Mouse (Mus musculus) liver, embryonic 12.5 days (tissue): ENCODE results near the gene Tbc1d16. TPM values are rescaled to one million over a fixed set of nuclear protein-coding genes. Genes with fewer than 3 reads are reported as not detected.
"Not testable (repeated sequence)": the region's sequence is repeated elsewhere in the genome, so short reads cannot be mapped to it uniquely, and the experiment has no call there.

Experiments
- ATAC-seq: fragments of 200-750 bp; cut with Nextera tagmentation; 2 replicates; pipeline ENCODE4 v1.8.0; 2017; ENCODE audit warnings: moderate number of reproducible peaks, mild to moderate bottlenecking, moderate library complexity
- H3K27ac ChIP-seq: fragments of 300-500 bp; sonication (generic); 2 replicates; pipeline ENCODE4 v1.5.1; 2016; ENCODE audit warnings: mild to moderate bottlenecking
- H3K27me3 ChIP-seq: fragments of 300-500 bp; sonication (generic); replicated peaks from 2 replicates; pipeline ENCODE4 v1.6.1; 2016; ENCODE audit warnings: mild to moderate bottlenecking, moderate library complexity
- H3K36me3 ChIP-seq: fragments of 300-500 bp; sonication (generic); 2 replicates; pipeline ENCODE4 v1.6.1; 2016; ENCODE audit warnings: mild to moderate bottlenecking, moderate library complexity
- H3K4me1 ChIP-seq: fragments of 300-500 bp; sonication (generic); 2 replicates; pipeline ENCODE4 v1.6.1; 2016
- H3K4me2 ChIP-seq: fragments of 300-500 bp; sonication (generic); 2 replicates; pipeline ENCODE4 v1.6.1; 2016; ENCODE audit warnings: mild to moderate bottlenecking, moderate library complexity
- H3K4me3 ChIP-seq: fragments of 300-500 bp; sonication (generic); 2 replicates; pipeline ENCODE4 v1.5.1; 2016; ENCODE audit warnings: mild to moderate bottlenecking, moderate library complexity
- H3K9ac ChIP-seq: fragments of 300-500 bp; sonication (generic); 2 replicates; pipeline ENCODE4 v1.6.1; 2016; ENCODE audit warnings: mild to moderate bottlenecking, moderate library complexity
- H3K9me3 ChIP-seq: fragments of 300-500 bp; sonication (generic); replicated peaks from 2 replicates; pipeline ENCODE4 v1.6.1; 2016; ENCODE audit warnings: mild to moderate bottlenecking, moderate library complexity
- WGBS: fragments of 180-500 bp; shearing (Covaris S2); methylation state at CpG from one replicate; pipeline ENCODE4 v1.1.7; 2016; ENCODE audit not compliant: insufficient replicate concordance; 5-methylcytosine and 5-hydroxymethylcytosine counted together
- polyA plus RNA-seq: library from polyadenylated mRNA; unstranded; fragments of >200 nt; fragmentation: Nextera tagmentation; extraction: Ambion mirVana; gene quantifications from 2 replicates; pipeline ENCODE4 v1.2.1, GENCODE M21; 2016

Tbc1d16 gene
- polyA plus RNA-seq, result 1.8 and 2.0 TPM in 2 replicates

DNA sequence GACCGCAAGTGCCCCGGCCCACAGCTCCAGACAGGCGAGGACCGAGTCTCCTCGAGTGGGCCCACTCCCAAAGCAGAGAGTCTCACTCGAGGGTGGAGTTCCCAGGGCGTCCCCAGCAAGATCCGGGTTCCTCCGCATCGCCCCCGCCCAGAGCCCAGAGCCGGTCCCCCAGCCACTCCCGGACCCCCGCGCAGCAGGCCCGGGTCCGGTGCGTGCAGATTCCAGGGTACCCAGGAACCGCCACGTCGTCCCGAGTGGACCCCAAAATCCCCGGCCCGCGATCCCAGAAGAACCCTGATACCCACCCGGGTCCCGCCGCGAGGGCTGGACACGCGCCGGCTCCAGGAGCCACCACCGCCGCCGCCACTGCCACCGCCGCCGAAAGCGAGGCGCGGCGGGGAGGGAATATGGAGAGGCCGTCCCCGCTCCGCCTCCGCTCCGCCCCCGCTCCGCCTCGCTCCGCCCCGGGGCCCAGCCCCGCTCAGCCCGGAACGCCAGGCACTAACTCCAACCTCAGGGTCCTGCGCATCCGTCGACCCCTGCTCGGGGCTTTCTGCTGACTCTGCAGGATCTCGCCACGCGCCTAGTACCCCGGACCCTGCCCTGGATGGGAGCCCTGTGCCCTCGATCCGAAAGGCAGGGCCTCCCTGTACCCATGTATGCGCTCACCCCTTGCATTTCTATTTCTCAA lies at the start of gene Tbc1d16, which contains the start of gene Ccdc40:
TSS of gene Tbc1d16 (minus strand) at position 409 of the 691 bp plus-strand sequence.
TSS of gene Ccdc40 (plus strand) at position 482 of the 691 bp plus-strand sequence.
- Histone ChIP-seq H3K27me3 (peaks cover 73% of the 10 kb centered on the region), H3K9me3 (no peaks in the 10 kb centered on the region), H3K4me1 (peaks cover 23% of the 10 kb centered on the region), H3K4me2 (peak within 1 kb of the TSS; percentile 81), H3K4me3 (peak within 1 kb of the TSS; percentile 57), H3K36me3 (no peaks in the 10 kb centered on the region), H3K9ac (peak within 1 kb of the TSS; percentile 66), H3K27ac (no peak within 1 kb of the TSS)
- WGBS, result under 1% methylated on average over 64 of the region's 66 CpGs
- peak; percentile 78 for ATAC-seq

GRCm38 (mm10) chr11:119273186-119273930 lies 45.1 kb upstream of the Tbc1d16 start:
- Histone ChIP-seq H3K36me3 (peaks cover 56% of the 10 kb centered on the region), H3K9me3 (no peaks in the 10 kb centered on the region), H3K4me3 (no peak overlapping the region), H3K4me1 (peaks cover 24% of the 10 kb centered on the region), H3K27me3 (no peaks in the 10 kb centered on the region), H3K9ac (no peak overlapping the region), H3K27ac (peak overlapping the region; percentile 22; the same call in 1 of the 2 replicates), H3K4me2 (no peak overlapping the region)
- ATAC-seq, result peak; percentile 31; the same call in 1 of the 2 replicates
- WGBS, result 79% methylated on average over 8 of the region's 8 CpGs

DNA sequence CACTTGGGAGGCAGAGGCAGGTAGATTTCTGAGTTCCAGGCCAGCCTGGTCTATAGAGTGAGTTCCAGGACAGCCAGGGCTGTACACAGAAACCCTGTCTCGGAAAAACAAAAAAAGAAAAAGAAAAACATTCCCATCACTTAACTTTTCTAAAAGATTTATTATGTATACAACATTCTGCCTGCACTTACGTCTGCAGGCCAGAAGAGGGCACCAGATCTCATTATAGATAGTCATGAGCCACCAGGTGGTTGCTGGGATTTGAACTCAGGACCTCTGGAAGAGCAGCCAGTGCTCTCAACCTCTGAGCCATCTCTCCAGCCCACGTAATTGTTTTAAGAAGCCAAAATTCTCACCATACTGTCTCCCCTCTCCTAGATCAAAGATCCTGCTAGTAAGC lies 44.2 kb upstream of the Tbc1d16 start:
- H3K9me3 ChIP-seq, H3K4me3 ChIP-seq, H3K9ac ChIP-seq, H3K4me2 ChIP-seq, H3K27ac ChIP-seq, ATAC-seq, H3K27me3 ChIP-seq: not testable (repeated sequence)
- H3K36me3 ChIP-seq, result peaks cover 56% of the 10 kb centered on the region
- peaks cover 30% of the 10 kb centered on the region for H3K4me1 ChIP-seq
- 54% methylated on average over 3 of the region's 3 CpGs for WGBS

DNA sequence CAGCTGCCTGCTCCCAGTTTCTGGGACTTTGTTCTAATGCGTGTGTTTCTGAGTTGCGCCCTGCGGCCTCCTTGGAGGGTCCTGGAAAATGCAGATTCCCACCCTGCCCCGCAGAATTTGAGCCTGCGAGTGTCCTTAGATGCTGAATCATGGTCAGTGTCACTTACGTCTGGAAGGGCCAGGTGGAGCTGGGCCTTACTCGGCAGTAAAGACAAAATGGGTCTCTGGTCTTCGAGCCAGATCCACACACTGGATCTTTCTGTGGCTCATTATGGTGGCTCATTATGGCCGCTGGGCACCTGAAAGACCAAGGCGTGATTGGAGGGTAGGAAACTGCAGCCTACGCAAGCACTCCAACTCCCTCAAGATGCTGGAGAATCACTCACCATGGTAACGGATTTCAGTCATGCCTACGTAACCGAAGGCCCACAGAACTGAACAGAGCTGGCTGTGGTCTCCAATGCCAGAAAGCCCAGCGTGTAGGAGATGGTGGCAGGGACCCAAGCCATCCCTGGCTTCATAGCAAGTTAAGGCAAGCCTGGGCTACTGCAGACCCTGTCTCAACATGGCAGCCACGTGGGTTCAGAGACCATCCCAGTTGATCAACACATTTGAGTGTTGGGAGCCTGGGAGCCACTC lies 40.4 kb upstream of the Tbc1d16 start:
- 74% methylated on average over 16 of the region's 16 CpGs for WGBS
- ATAC-seq, result no peak
- Histone ChIP-seq H3K4me3 (peak overlapping the region; percentile 74), H3K9me3 (no peaks in the 10 kb centered on the region), H3K36me3 (peaks cover 32% of the 10 kb centered on the region), H3K27me3 (no peaks in the 10 kb centered on the region), H3K9ac (peak overlapping the region; percentile 83), H3K4me2 (peak overlapping the region; percentile 96), H3K4me1 (peaks cover 48% of the 10 kb centered on the region), H3K27ac (peak overlapping the region; percentile 66; the same call in 1 of the 2 replicates)

DNA sequence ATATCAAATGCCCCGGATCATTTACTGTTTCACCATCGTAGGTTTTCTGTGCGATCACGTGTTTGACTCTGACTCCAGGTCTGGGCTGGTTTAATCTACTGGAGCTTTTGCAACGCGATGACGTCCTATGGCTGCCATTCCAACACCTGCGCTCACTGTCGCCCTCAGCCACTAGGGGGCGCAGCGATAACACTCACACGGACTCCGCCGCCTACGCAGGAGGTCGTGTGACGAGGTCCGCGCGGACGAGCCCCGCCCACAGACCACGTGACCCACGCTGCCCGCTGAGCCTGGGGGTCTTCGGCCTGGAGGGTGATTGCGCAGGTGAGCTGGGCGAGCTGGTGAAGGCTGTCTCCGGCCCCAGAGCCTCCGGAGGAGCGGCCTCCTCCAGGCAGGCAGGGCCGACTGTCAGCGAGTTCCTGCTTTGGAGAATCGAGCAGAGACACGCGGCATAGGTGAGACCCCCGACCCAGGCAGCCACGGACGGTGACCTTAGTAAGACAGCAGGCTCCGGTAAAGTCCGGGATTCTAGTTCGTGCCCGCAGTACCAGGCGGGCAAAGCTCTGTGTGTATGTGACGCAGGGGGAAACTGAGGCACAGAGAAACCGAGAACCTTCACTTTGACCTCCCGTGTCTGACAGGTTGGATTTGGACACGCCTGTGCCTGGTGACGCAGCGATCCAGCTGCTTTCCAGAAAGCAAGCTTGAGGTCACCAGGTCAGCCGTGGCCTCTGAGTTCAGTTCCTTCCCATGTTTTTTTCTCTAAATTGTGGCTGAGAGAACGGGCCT lies 39.7 kb upstream of the Tbc1d16 start, which contains the start of gene Gaa:
TSS of gene Gaa (plus strand) at position 120 of the 789 bp plus-strand sequence.
- Histone ChIP-seq H3K27me3 (no peaks in the 10 kb centered on the region), H3K4me2 (peak within 1 kb of the TSS; percentile 96), H3K9me3 (no peaks in the 10 kb centered on the region), H3K4me1 (peaks cover 45% of the 10 kb centered on the region), H3K9ac (peak within 1 kb of the TSS; percentile 83), H3K4me3 (peak within 1 kb of the TSS; percentile 74), H3K36me3 (peaks cover 26% of the 10 kb centered on the region), H3K27ac (peak within 1 kb of the TSS; percentile 66)
- WGBS, result 2% methylated on average over 52 of the region's 52 CpGs
- ATAC-seq, result peak; percentile 84

DNA sequence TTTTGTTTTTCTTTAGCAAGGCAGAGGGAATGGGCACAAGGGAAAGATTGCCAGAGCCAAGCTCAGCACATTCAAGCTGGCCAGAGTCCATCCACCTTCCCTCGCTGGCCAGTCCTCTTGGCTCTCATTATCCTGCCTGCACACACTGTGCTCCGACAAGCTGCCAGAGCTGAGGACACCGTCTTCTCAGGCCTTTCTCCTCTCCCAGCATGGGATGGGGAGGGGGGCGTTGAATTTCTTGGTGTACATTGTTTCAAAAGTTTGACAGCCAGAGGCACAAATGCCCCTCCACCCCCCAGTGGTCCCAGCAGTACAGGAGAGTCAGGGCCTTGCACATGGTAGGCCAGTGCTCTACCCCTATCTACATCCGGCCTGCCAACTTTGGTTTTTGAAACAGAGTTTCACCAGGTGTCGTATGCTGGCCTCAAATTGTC lies 39.0 kb upstream of the Tbc1d16 start:
- 44% methylated on average over 6 of the region's 6 CpGs for WGBS
- Histone ChIP-seq H3K9ac (peak overlapping the region; percentile 35; the same call in 1 of the 2 replicates), H3K36me3 (peaks cover 21% of the 10 kb centered on the region), H3K27me3 (no peaks in the 10 kb centered on the region), H3K9me3 (no peaks in the 10 kb centered on the region), H3K4me2 (peak overlapping the region; percentile 96), H3K4me3 (no peak overlapping the region), H3K27ac (0 out of 2 replicates have a peak overlapping the region, but pooled peaks have one; percentile 36), H3K4me1 (peaks cover 44% of the 10 kb centered on the region)
- ATAC-seq, result peak; percentile 28; the same call in 1 of the 2 replicates

- H3K27me3 ChIP-seq, result no peaks in the 10 kb centered on the region
Measured at GRCm38 (mm10) chr11:119265811-119266210, 37.5 kb upstream of the Tbc1d16 start.

GRCm38 (mm10) chr11:119264413-119264812 lies 36.1 kb upstream of the Tbc1d16 start:
- WGBS, result 82% methylated on average over 13 of the region's 13 CpGs
- no peak for ATAC-seq
- H3K4me3 ChIP-seq, result no peak overlapping the region
- no peak overlapping the region for H3K27ac ChIP-seq
- no peaks in the 10 kb centered on the region for H3K36me3 ChIP-seq
- no peak overlapping the region for H3K9ac ChIP-seq
- H3K9me3 ChIP-seq, result no peaks in the 10 kb centered on the region
- H3K27me3 ChIP-seq, result no peaks in the 10 kb centered on the region
- peaks cover 34% of the 10 kb centered on the region for H3K4me1 ChIP-seq
- H3K4me2 ChIP-seq, result no peak overlapping the region

More at GRCm38 (mm10) chr11:119265811-119266210, 37.5 kb upstream of the Tbc1d16 start:
- Histone ChIP-seq H3K4me3 (no peak overlapping the region), H3K4me1 (peaks cover 44% of the 10 kb centered on the region), H3K27ac (no peak overlapping the region), H3K9ac (no peak overlapping the region), H3K4me2 (no peak overlapping the region), H3K9me3 (no peaks in the 10 kb centered on the region), H3K36me3 (peaks cover 10% of the 10 kb centered on the region; the same call in 1 of the 2 replicates)
- no peak for ATAC-seq
- 55% methylated on average over 7 of the region's 7 CpGs for WGBS

GRCm38 (mm10) chr11:119259977-119260376 lies 31.7 kb upstream of the Tbc1d16 start:
- Histone ChIP-seq H3K4me2 (no peak overlapping the region), H3K9ac (no peak overlapping the region), H3K27ac (no peak overlapping the region), H3K36me3 (no peaks in the 10 kb centered on the region), H3K4me3 (no peak overlapping the region), H3K4me1 (peaks cover 12% of the 10 kb centered on the region; the same call in 1 of the 2 replicates), H3K27me3 (no peaks in the 10 kb centered on the region), H3K9me3 (no peaks in the 10 kb centered on the region)
- 75% methylated on average over 8 of the region's 8 CpGs for WGBS
- no peak for ATAC-seq

- no peaks in the 10 kb centered on the region for H3K36me3 ChIP-seq
- 0 out of 2 replicates have a peak overlapping the region, but pooled peaks have one; percentile 49 for H3K9ac ChIP-seq
- peak; percentile 67; the same call in 1 of the 2 replicates for ATAC-seq
- H3K4me3 ChIP-seq, result peak overlapping the region; percentile 36
- no peaks in the 10 kb centered on the region for H3K9me3 ChIP-seq
- WGBS, result 65% methylated on average over 23 of the region's 23 CpGs
- H3K4me1 ChIP-seq, result peaks cover 12% of the 10 kb centered on the region; the same call in 1 of the 2 replicates
- 0 out of 2 replicates have a peak overlapping the region, but pooled peaks have one; percentile 22 for H3K27ac ChIP-seq
- 0 out of 2 replicates have a peak, but pooled peaks cover 7% of the 10 kb centered on the region for H3K27me3 ChIP-seq
- H3K4me2 ChIP-seq, result peak overlapping the region; percentile 60
Measured at GRCm38 (mm10) chr11:119258572-119259322, 30.4 kb upstream of the Tbc1d16 start.
